Comparison of ENCODE assay signal across 17 mouse cellular contexts in the genomic region with DNA sequence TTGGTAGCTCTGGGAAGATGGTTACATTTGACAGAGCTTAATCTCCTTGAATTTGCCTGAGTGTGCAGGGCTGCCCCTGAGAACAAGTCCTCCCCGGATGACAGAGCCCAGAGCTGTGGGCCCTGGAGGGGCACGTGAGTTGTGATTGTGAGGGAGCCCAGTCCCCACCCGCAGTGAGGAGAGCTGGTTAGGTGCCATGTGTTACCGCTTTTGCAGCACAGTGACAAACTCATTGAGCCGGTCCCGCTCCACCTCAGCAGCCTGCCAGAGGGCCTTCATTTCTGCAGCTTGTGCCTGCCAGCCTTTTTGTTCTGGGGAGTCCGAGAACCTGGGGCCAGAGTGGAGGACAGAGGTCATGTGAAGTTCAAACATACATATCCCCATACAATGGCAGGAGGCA. TPM values are rescaled to one million over a fixed set of nuclear protein-coding genes. Genes with fewer than 3 reads are reported as not detected.
DNase-seq lines count a peak whose midpoint lies in the region; ATAC-seq and TF ChIP-seq lines count a peak whose summit lies in the region.
"Had no signal": no experiment of that assay in that cellular context is flagged by ENCODE, and none has a peak within 500 bp of the region (broad histone marks: within the 10 kb centered on the region; RNA-seq: fewer than 3 reads in every experiment).

No protein-coding gene starts in this region.

- H3K4me1 ChIP-seq in cortical plate, adult 2 months (ENCODE audit: control insufficient read depth, insufficient read depth, low read length) = peaks cover 4% of the 10 kb centered on the region

- TF ChIP-seq CTCF in layer of hippocampus, adult 2 months (conservative IDR thresholded peaks at IDR 0.05) = no peak
- TF ChIP-seq CTCF in cortical plate, adult 2 months (IDR thresholded peaks at IDR 0.05; ENCODE audit: extremely low read depth, insufficient read depth, low read length) = no peak

- TF ChIP-seq POLR2A in cortical plate, adult 2 months (IDR thresholded peaks at IDR 0.05; ENCODE audit: extremely low read depth, insufficient read depth, low read length) = no peak

- no peak overlapping the region for H3K4me3 ChIP-seq in layer of hippocampus, adult 2 months
- no peak overlapping the region for H3K4me3 ChIP-seq in cortical plate, adult 2 months (ENCODE audit: insufficient read depth, low read length)
- H3K4me3 ChIP-seq: forebrain, embryonic 13.5 days; myocyte had no signal

- DNase-seq in cerebellum, adult 8-10 months = peak; percentile 34
- no peak for DNase-seq in layer of hippocampus, adult 2 months (ENCODE audit: low spot score in 2 of 2)
- DNase-seq in layer of hippocampus, postnatal 36 days = no peak
- peak; percentile 61 for DNase-seq in brain, adult 2 months (ENCODE audit: low read depth, low spot score)
- DNase-seq in kidney, adult 11 months = no peak
- no peak for DNase-seq in kidney, postnatal 4 days
- DNase-seq: adrenal gland, postnatal 25 days; lung, postnatal 10 days; right cerebral cortex, postnatal 14 days; thymus, postnatal 36 days had no signal

- ATAC-seq in cerebellum, adult (ENCODE audit: insufficient number of reproducible peaks, low FRiP score, low TSS enrichment) = no peak
- ATAC-seq: forebrain, embryonic 13.5 days; inflammation-experienced regulatory T-cells, adult 6 months had no signal

- H3K27ac ChIP-seq in layer of hippocampus, adult 2 months = peak overlapping the region; percentile 93
- H3K27ac ChIP-seq in cortical plate, adult 2 months (ENCODE audit: insufficient read depth, low read length) = peak overlapping the region; percentile 65
- H3K27ac ChIP-seq: forebrain, embryonic 13.5 days; liver, embryonic 14.5 days had no signal

RNA-seq across cellular contexts. Expression of a gene that starts 15.6 kb away (rescaled TPM):
- 10 to 100 TPM; 15.6 to 19.9 TPM for total RNA-seq in layer of hippocampus, adult 2 months (2021)
- total RNA-seq in layer of hippocampus, postnatal 36 days (2021) = 10 to 100 TPM; 14.6 to 15.9 TPM
- polyA plus RNA-seq in cortical plate, adult 2 months (2012; rRNA removed) = 21.2 and 22.4 TPM in 2 replicates
- total RNA-seq: adrenal gland, postnatal 25 days had no signal
- polyA plus RNA-seq: inflammation-experienced regulatory T-cells, adult 6 months; kidney, embryonic 14.5 days; liver, embryonic 14.5 days had no signal

RNA-seq across cellular contexts. Expression of a gene that starts 30.5 kb away (rescaled TPM):
- total RNA-seq in layer of hippocampus, adult 2 months (2021) = 1 to 10 TPM; 3.3 to 4.6 TPM
- 1 to 10 TPM; 2.8 to 3.5 TPM for total RNA-seq in layer of hippocampus, postnatal 36 days (2021)
- 6.6 and 8.7 TPM in 2 replicates for polyA plus RNA-seq in cortical plate, adult 2 months (2012; rRNA removed)
- polyA plus RNA-seq: inflammation-experienced regulatory T-cells, adult 6 months; liver, embryonic 14.5 days had no signal

RNA-seq across cellular contexts. Expression of a gene that starts 31.3 kb away (rescaled TPM):
- total RNA-seq in layer of hippocampus, adult 2 months (2021) = 10 to 100 TPM in 1 of 2 experiments, 1 to 10 TPM in 1; 7.8 to 10.0 TPM
- 1 to 10 TPM; 7.5 to 9.7 TPM for total RNA-seq in layer of hippocampus, postnatal 36 days (2021)
- polyA plus RNA-seq in cortical plate, adult 2 months (2012; rRNA removed) = 11.8 and 13.4 TPM in 2 replicates
- polyA plus RNA-seq: inflammation-experienced regulatory T-cells, adult 6 months; liver, embryonic 14.5 days had no signal

RNA-seq across cellular contexts. Expression of a gene that starts 48.8 kb away (rescaled TPM):
- 100 to 1,000 TPM; 101 to 102 TPM for total RNA-seq in layer of hippocampus, adult 2 months (2021)
- 100 to 1,000 TPM; 105 to 106 TPM for total RNA-seq in layer of hippocampus, postnatal 36 days (2021)
- 97.8 and 115 TPM in 2 replicates for polyA plus RNA-seq in cortical plate, adult 2 months (2012; rRNA removed)

RNA-seq across cellular contexts. Expression of a gene that starts 50.2 kb away (rescaled TPM):
- total RNA-seq in layer of hippocampus, adult 2 months (2021) = 10 to 100 TPM; 84.4 to 88.4 TPM
- total RNA-seq in layer of hippocampus, postnatal 36 days (2021) = 10 to 100 TPM; 90.4 to 93.2 TPM
- 97.6 and 101 TPM in 2 replicates for polyA plus RNA-seq in cortical plate, adult 2 months (2012; rRNA removed)

Comparison
In these comparisons a context has a peak if more than half of its experiments do, and no peak if none do; other contexts are left out.
1. DNase-seq: peak in cerebellum, adult 8-10 months (single experiment) and brain, adult 2 months (single experiment); none in layer of hippocampus, adult 2 months (0 of 2), layer of hippocampus, postnatal 36 days (0 of 2), kidney, adult 11 months (single experiment) and kidney, postnatal 4 days (0 of 2).